Mouse (Mus musculus): ENCODE results near the gene Nfya. TPM values are rescaled to one million over a fixed set of nuclear protein-coding genes. Genes with fewer than 3 reads are reported as not detected.

Gene Nfya
- total and polyA plus RNA-seq, 3 experiments: 56.9 to 97.8 TPM; not detected in 1

- no peaks in the 10 kb centered on the region for H3K79me2 ChIP-seq (ENCODE audit: control insufficient read depth, insufficient read depth, low read length, poor library complexity)
- H3K27ac ChIP-seq (ENCODE audit: control insufficient read depth, low read depth, low read length): no peak within 1 kb of the TSS
- peaks cover 0 to 5% of the 10 kb centered on the region in 2 experiments; a peak in 2 of 4 replicates for H3K36me3 ChIP-seq (ENCODE audit: control insufficient read depth in 1 of 2, insufficient read depth in 2 of 2, low read length in 2 of 2)
- TF ChIP-seq E2F4 (IDR thresholded peaks at IDR 0.05; ENCODE audit: borderline replicate concordance, low read depth, low read length): no peak
- TF ChIP-seq KAT2A (conservative IDR thresholded peaks at IDR 0.05; ENCODE audit: low read depth, low read length): no peak
- TF ChIP-seq GATA1 (IDR thresholded peaks at IDR 0.05; ENCODE audit: low read depth, low read length): no peak
- no peak for TF ChIP-seq RAD21 (IDR thresholded peaks at IDR 0.05; ENCODE audit: low read depth, low read length)
- TF ChIP-seq POLR2A (IDR thresholded peaks at IDR 0.05; ENCODE audit: control insufficient read depth in 1 of 2, insufficient read depth in 1 of 2, low read depth in 1 of 2, low read length in 2 of 2, poor library complexity in 1 of 2): no peak
- no peak for TF ChIP-seq CHD1 (IDR thresholded peaks at IDR 0.05; ENCODE audit: low read depth, low read length)
- no peak for TF ChIP-seq RCOR1 (IDR thresholded peaks at IDR 0.05; ENCODE audit: low read depth, low read length)
- no peak for TF ChIP-seq TCF12 (IDR thresholded peaks at IDR 0.05; ENCODE audit: low read depth, low read length)
- TF ChIP-seq HCFC1 (IDR thresholded peaks at IDR 0.05; ENCODE audit: low read depth, low read length): no peak
- TF ChIP-seq NELFE (IDR thresholded peaks at IDR 0.05; ENCODE audit: low read depth, low read length): no peak
- no peak for TF ChIP-seq ELF1 (IDR thresholded peaks at IDR 0.05; ENCODE audit: low read depth, low read length)
- no peak for TF ChIP-seq MAZ (IDR thresholded peaks at IDR 0.05; ENCODE audit: low read depth, low read length)
- TF ChIP-seq NRF1 (IDR thresholded peaks at IDR 0.05; ENCODE audit: insufficient read depth, low read depth, low read length, poor library complexity, severe bottlenecking): no peak
- no peak for TF ChIP-seq MAX (IDR thresholded peaks at IDR 0.05; ENCODE audit: low read length)
- TF ChIP-seq CTCF (IDR thresholded peaks at IDR 0.05 in 2 of 3, conservative IDR thresholded peaks at IDR 0.05 in 1 of 3; ENCODE audit: control insufficient read depth in 1 of 3, insufficient read depth in 1 of 3, low read depth in 2 of 3, low read length in 3 of 3, poor library complexity in 1 of 3, severe bottlenecking in 1 of 3): no peak
- no peak for TF ChIP-seq MXI1 (IDR thresholded peaks at IDR 0.05; ENCODE audit: low read depth, low read length)
- no peak for TF ChIP-seq ETS1 (IDR thresholded peaks at IDR 0.05; ENCODE audit: low read depth, low read length)
- TF ChIP-seq USF2 (IDR thresholded peaks at IDR 0.05; ENCODE audit: borderline replicate concordance in 1 of 2, insufficient read depth in 1 of 2, low read depth in 1 of 2, low read length in 2 of 2): no peak
- H3K4me3 ChIP-seq (ENCODE audit: control insufficient read depth in 1 of 2, insufficient read depth in 1 of 2, low read depth in 2 of 2, low read length in 2 of 2): no peak within 1 kb of the TSS
- no peak within 1 kb of the TSS for H3K9ac ChIP-seq (ENCODE audit: control insufficient read depth, low read depth, low read length, poor library complexity, severe bottlenecking)
- peaks cover 3 to 12% of the 10 kb centered on the region in 2 experiments for H3K4me1 ChIP-seq (ENCODE audit: control insufficient read depth in 1 of 2, insufficient read depth in 2 of 2, low read length in 2 of 2)
- H3K9me3 ChIP-seq (replicated peaks; ENCODE audit: insufficient read depth, low read length): no peaks in the 10 kb centered on the region
- no peaks in the 10 kb centered on the region for H3K27me3 ChIP-seq (ENCODE audit: control insufficient read depth in 1 of 2, insufficient read depth in 2 of 2, low read length in 2 of 2)
- DNase-seq (ENCODE audit: low read depth, low spot score): no peak
Observed at GRCm38 (mm10) chr17:48346231-48346630, 63.5 kb downstream of the Nfya start, which contains the start of gene Trem2. Trem2 (plus strand) TSS chr17:48346401.

- Histone ChIP-seq H3K27ac (ENCODE audit: control insufficient read depth, low read depth, low read length) (no peak overlapping the region), H3K4me3 (ENCODE audit: control insufficient read depth in 1 of 2, insufficient read depth in 1 of 2, low read depth in 2 of 2, low read length in 2 of 2) (no peak overlapping the region), H3K79me2 (ENCODE audit: control insufficient read depth, insufficient read depth, low read length, poor library complexity) (no peaks in the 10 kb centered on the region), H3K4me1 (ENCODE audit: control insufficient read depth in 1 of 2, insufficient read depth in 2 of 2, low read length in 2 of 2) (peaks cover 5 to 16% of the 10 kb centered on the region in 2 experiments), H3K36me3 (ENCODE audit: control insufficient read depth in 1 of 2, insufficient read depth in 2 of 2, low read length in 2 of 2) (peaks cover 0 to 10% of the 10 kb centered on the region in 2 experiments; a peak in 2 of 4 replicates), H3K27me3 (ENCODE audit: control insufficient read depth in 1 of 2, insufficient read depth in 2 of 2, low read length in 2 of 2) (no peaks in the 10 kb centered on the region), H3K9ac (ENCODE audit: control insufficient read depth, low read depth, low read length, poor library complexity, severe bottlenecking) (no peak overlapping the region), H3K9me3 (replicated peaks; ENCODE audit: insufficient read depth, low read length) (no peaks in the 10 kb centered on the region)
- DNase-seq (ENCODE audit: low read depth, low spot score): no peak
- TF ChIP-seq SMC3 (IDR thresholded peaks at IDR 0.05; ENCODE audit: low read depth, low read length) (no peak), POLR2A (IDR thresholded peaks at IDR 0.05; ENCODE audit: control insufficient read depth in 1 of 2, insufficient read depth in 1 of 2, low read depth in 1 of 2, low read length in 2 of 2, poor library complexity in 1 of 2) (no peak), POLR2AphosphoS5 (IDR thresholded peaks at IDR 0.05; ENCODE audit: borderline replicate concordance, low read depth, low read length) (no peak), TCF12 (IDR thresholded peaks at IDR 0.05; ENCODE audit: low read depth, low read length) (no peak), GATA1 (IDR thresholded peaks at IDR 0.05; ENCODE audit: low read depth, low read length) (no peak), RAD21 (IDR thresholded peaks at IDR 0.05; ENCODE audit: low read depth, low read length) (no peak)
Observed at GRCm38 (mm10) chr17:48345824-48346223, 63.9 kb downstream of the Nfya start.
